8 mouse cellular contexts compared by ENCODE assay signal in genomic region chr4:126601597-126602444, GRCm38 (mm10). TPM values are rescaled to one million over a fixed set of nuclear protein-coding genes. Genes with fewer than 3 reads are reported as not detected.
A peak's percentile ranks its signal among the peaks of the same experiment; 100 is the strongest.
DNase-seq lines count a peak whose midpoint lies in the region; ATAC-seq lines count a peak whose summit lies in the region.
"Had no signal": no experiment of that assay in that cellular context is flagged by ENCODE, and none has a peak within 500 bp of the region (broad histone marks: within the 10 kb centered on the region; RNA-seq: fewer than 3 reads in every experiment).

No protein-coding gene starts in this region.

- no peak overlapping the region for H3K27ac ChIP-seq in heart, embryonic 16.5 days (ENCODE audit: low read length)

- no peaks in the 10 kb centered on the region for H3K9me3 ChIP-seq in heart, embryonic 16.5 days (replicated peaks; ENCODE audit: control insufficient read depth, low read length)

- H3K9ac ChIP-seq in heart, embryonic 16.5 days (ENCODE audit: low read length), result 0 out of 2 replicates have a peak overlapping the region, but pooled peaks have one; percentile 21

- no peak for ATAC-seq in heart, embryonic 16.5 days (replicated peaks; ENCODE audit: extremely low read depth, insufficient read depth, low FRiP score)

- DNase-seq in ZHBTc4 (ENCODE audit: low read depth, low spot score), result peak; percentile 57
- peak; percentile 28 for DNase-seq in brain, embryonic 18.5 days (ENCODE audit: low read depth, low spot score)
- DNase-seq in kidney, postnatal 25 days, result peak; percentile 55 to 61
- peak; percentile 15 for DNase-seq in lung, postnatal 14 days
- DNase-seq in telencephalon, adult 2 months (ENCODE audit: low read depth, low spot score), result peak; percentile 19
- DNase-seq in thymus, postnatal 36 days, result no peak

- no peaks in the 10 kb centered on the region for H3K36me3 ChIP-seq in heart, embryonic 16.5 days (ENCODE audit: control insufficient read depth, insufficient read depth)

- peak overlapping the region; percentile 49 for H3K4me2 ChIP-seq in heart, embryonic 16.5 days (ENCODE audit: low read depth, low read length)

- peaks cover 7% of the 10 kb centered on the region; the same call in 1 of the 2 replicates for H3K4me1 ChIP-seq in heart, embryonic 16.5 days (ENCODE audit: control insufficient read depth, insufficient read depth, low read length)

- no peaks in the 10 kb centered on the region for H3K27me3 ChIP-seq in heart, embryonic 16.5 days (ENCODE audit: control insufficient read depth, insufficient read depth, low read length)

- WGBS in heart, embryonic 16.5 days, result 25% methylated on average over 20 of the region's 22 CpGs

- peak overlapping the region; percentile 9; the same call in 1 of the 2 replicates for H3K4me3 ChIP-seq in heart, embryonic 16.5 days (ENCODE audit: low read length)
- H3K4me3 ChIP-seq: myocyte had no signal

RNA-seq across cellular contexts. Expression of gene 5730409E04Rik, which starts 7.8 kb away (rescaled TPM):
- 1.5 and 1.6 TPM in 2 replicates for polyA plus RNA-seq in heart, embryonic 16.5 days (2015; fragmentation: Nextera tagmentation; extraction: Ambion mirVana)

RNA-seq across cellular contexts. Expression of gene Clspn, which starts 45.1 kb away (rescaled TPM):
- 20.3 and 22.5 TPM in 2 replicates for polyA plus RNA-seq in heart, embryonic 16.5 days (2015; fragmentation: Nextera tagmentation; extraction: Ambion mirVana)

Comparison
In these comparisons a context has a peak if more than half of its experiments do, and no peak if none do; other contexts are left out.
1. DNase-seq: peak in ZHBTc4 (single experiment), brain, embryonic 18.5 days (single experiment), kidney, postnatal 25 days (2 of 2), lung, postnatal 14 days (single experiment) and telencephalon, adult 2 months (single experiment); none in thymus, postnatal 36 days (0 of 2).